Mouse (Mus musculus) testis, adult 2 months (tissue): ENCODE measurements at regions not wholly inside any gene's neighbourhood (a gene's known extent, or its start where the extent isn't known, plus 50 kb on each side); places are given as distances from the start of the nearest gene placed in this dataset.

ENCODE experiments used
- CTCF ChIP-seq: fragments of 200-500 bp; IDR thresholded peaks from 2 replicates; pipeline ENCODE4 v1.5.1; 2012; ENCODE audit warnings: low read depth, mild to moderate bottlenecking, inconsistent platforms, low read length, moderate library complexity; ENCODE audit not compliant: control insufficient read depth, insufficient read depth, insufficient replicate concordance
- POLR2A ChIP-seq: fragments of 200-500 bp; IDR thresholded peaks from 2 replicates; pipeline ENCODE4 v1.6.1; 2012; ENCODE audit warnings: low read depth, mild to moderate bottlenecking, inconsistent platforms, low read length, moderate library complexity; ENCODE audit not compliant: control insufficient read depth

DNA sequence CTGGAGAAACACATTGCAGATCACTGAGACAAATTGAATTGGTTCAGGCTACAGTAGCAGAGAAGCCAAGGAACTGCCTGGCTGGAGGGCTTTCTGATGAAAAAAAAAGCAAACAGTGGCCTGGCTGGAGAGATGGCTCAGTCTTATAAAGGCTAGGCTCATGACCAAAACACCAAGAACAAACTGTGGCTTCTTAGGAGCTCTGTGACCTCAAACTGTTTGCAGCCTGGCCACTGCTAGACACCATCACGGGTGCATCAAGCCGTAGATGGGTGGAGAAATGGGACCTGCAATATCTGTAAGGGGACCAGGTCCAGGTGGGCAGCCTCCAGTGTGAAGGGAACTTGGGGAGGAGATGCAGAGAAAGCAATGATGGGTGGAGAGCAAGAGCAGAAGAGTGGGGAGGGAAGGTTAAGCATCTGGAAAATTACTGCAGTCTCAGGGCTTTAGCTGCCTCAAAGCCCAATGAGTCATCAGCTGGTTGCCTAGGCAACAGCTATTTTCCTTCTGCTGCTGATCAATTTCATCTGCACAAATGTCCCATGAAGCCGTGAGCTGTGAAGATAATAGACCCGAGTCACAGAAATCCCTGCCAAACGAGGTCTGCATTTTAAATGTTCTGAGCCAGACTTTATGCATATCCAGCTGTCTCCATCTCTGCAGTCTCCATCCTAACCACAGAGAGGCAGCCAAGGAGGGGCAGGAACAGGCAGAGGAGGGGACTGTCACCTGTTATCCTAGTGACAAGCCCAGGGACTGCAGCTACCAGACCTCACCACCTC lies 85.1 kb downstream of the Tbx19 start:
- TF ChIP-seq POLR2A: no peak
- TF ChIP-seq CTCF: no peak
